Mouse (Mus musculus): ENCODE measurements at regions not wholly inside any gene's neighbourhood (a gene's known extent, or its start where the extent isn't known, plus 50 kb on each side); places are given as distances from the start of the nearest gene placed in this dataset.

DNA sequence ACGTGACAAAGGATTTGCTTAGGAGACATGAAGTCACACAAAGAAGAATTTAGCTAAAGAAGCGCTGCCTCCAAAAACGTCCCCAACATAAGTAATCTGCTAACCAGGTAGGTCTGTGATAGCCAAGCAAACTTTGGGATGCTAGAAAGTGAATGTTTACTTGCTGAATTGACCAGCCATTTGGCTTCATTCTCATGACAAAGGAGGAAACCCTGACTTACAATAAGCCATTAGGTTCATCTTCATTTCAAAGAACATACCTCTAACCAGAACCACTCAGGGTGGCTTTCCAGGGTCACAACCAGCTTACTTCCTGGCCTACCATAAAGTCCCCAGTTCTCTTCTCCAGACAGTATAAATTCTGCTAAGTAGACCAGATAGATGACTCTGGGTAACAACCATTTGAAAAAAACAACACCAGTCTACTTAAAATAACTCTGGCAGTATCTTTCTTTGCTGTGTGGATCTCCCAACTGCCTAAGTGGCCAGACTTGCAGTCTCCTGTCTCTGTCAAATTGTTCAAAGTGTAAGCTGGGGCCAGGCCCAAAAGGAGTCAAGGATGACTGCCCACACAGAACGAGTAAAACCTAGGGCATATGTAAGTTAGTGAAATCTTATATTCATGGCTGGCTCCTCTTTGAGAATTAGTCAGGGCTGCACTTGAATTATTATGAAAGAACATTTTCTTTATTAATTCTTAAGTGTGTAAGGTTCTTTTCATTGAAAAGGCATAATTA lies 61.4 kb upstream of the Chd2 start:
- TF ChIP-seq EP300 (IDR thresholded peaks at IDR 0.05; ENCODE audit: low read depth) (no peak), CTCF (IDR thresholded peaks at IDR 0.05; ENCODE audit: low read depth) (no peak)

Data from liver, postnatal 0 days (tissue).